Mouse (Mus musculus) neural tube, embryonic 14.5 days (tissue): Measurements from ENCODE around the gene Nfib. TPM values are rescaled to one million over a fixed set of nuclear protein-coding genes. Genes with fewer than 3 reads are reported as not detected.
A peak's percentile ranks its signal among the peaks of the same experiment; 100 is the strongest.

Experiments used
- ATAC-seq: fragments of 200-750 bp; cut with Nextera tagmentation; 2 replicates; pipeline ENCODE4 v1.8.0; 2017; ENCODE audit warnings: low read depth, mild to moderate bottlenecking, moderate TSS enrichment, moderate library complexity
- H3K27ac ChIP-seq: fragments of 300-500 bp; sonication (generic); 2 replicates; pipeline ENCODE4 v1.5.1; 2014; ENCODE audit warnings: low read depth, mild to moderate bottlenecking, control low read depth, low read length, moderate library complexity, mixed read lengths
- H3K27me3 ChIP-seq: fragments of 300-500 bp; sonication (generic); 2 replicates; pipeline ENCODE4 v1.6.1; 2014; ENCODE audit warnings: low read length; ENCODE audit not compliant: control insufficient read depth, insufficient read depth
- H3K36me3 ChIP-seq: fragments of 300-500 bp; sonication (generic); 2 replicates; pipeline ENCODE4 v1.6.1; 2014; ENCODE audit warnings: low read length, mixed read lengths; ENCODE audit not compliant: control insufficient read depth, insufficient read depth
- H3K4me1 ChIP-seq: fragments of 300-500 bp; sonication (generic); 2 replicates; pipeline ENCODE4 v1.6.1; 2014; ENCODE audit warnings: low read length; ENCODE audit not compliant: control insufficient read depth, insufficient read depth
- H3K4me2 ChIP-seq: fragments of 300-500 bp; sonication (generic); 2 replicates; pipeline ENCODE4 v1.6.1; 2014; ENCODE audit warnings: mild to moderate bottlenecking, low read depth, low read length, control low read depth
- H3K4me3 ChIP-seq: fragments of 300-500 bp; sonication (generic); 2 replicates; pipeline ENCODE4 v1.5.1; 2014; ENCODE audit warnings: low read depth, low read length, control low read depth, mixed read lengths
- H3K9ac ChIP-seq: fragments of 300-500 bp; sonication (generic); replicated peaks from 2 replicates; pipeline ENCODE4 v1.6.1; 2014; ENCODE audit warnings: low read depth, mild to moderate bottlenecking, control low read depth, low read length, mixed read lengths
- H3K9me3 ChIP-seq: fragments of 300-500 bp; sonication (generic); 2 replicates; pipeline ENCODE4 v1.6.1; 2016; ENCODE audit warnings: low read length; ENCODE audit not compliant: control insufficient read depth
- WGBS: fragments of 180-500 bp; shearing (Covaris S2); extraction: QIAGEN DNeasy Blood & Tissue Kit; methylation state at CpG from one replicate; pipeline ENCODE4 v1.1.7; 2014; 5-methylcytosine and 5-hydroxymethylcytosine counted together
- polyA plus RNA-seq: library from polyadenylated mRNA; unstranded; fragments of >200 nt; fragmentation: Nextera tagmentation; extraction: Ambion mirVana; gene quantifications from 2 replicates; pipeline ENCODE4 v1.2.1, GENCODE M21; 2014

Gene Nfib
- polyA plus RNA-seq, 1 experiment from 2014 or later = 111 TPM

GRCm38 (mm10) chr4:82399406-82400380 is 305.9 kb downstream of the Nfib start:
- no peak overlapping the region for H3K4me2 ChIP-seq
- ATAC-seq = no peak
- WGBS = 56% methylated on average over 11 of the region's 11 CpGs
- H3K9me3 ChIP-seq = no peaks in the 10 kb centered on the region
- no peaks in the 10 kb centered on the region for H3K36me3 ChIP-seq
- peaks cover 17% of the 10 kb centered on the region for H3K4me1 ChIP-seq
- H3K4me3 ChIP-seq = no peak overlapping the region
- peak overlapping the region; percentile 44 for H3K27ac ChIP-seq
- no peaks in the 10 kb centered on the region for H3K27me3 ChIP-seq
- H3K9ac ChIP-seq = no peak overlapping the region

DNA sequence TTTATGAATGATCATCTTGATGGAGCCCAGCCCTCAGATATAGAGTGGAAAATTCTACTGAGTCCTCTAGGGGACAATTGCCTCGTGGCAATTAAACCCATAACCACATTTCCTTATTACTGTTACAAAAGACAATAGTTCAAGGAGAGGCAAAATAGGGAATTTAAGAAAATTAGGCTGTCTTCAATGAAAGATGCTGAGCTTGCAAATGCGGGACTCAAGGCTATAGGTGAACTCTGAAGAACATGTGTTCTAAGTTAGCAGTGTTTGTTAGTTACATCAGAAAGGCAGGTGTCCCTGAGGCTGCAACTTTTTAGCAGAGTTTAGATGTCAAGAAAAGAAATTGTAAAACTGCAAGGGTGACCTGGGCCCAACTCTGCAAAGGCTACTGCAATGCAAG is 307.3 kb downstream of the Nfib start:
- Histone ChIP-seq H3K4me1 (peaks cover 12% of the 10 kb centered on the region), H3K27ac (no peak overlapping the region), H3K4me3 (no peak overlapping the region), H3K27me3 (no peaks in the 10 kb centered on the region), H3K9ac (no peak overlapping the region), H3K36me3 (no peaks in the 10 kb centered on the region), H3K9me3 (no peaks in the 10 kb centered on the region), H3K4me2 (no peak overlapping the region)
- 75% methylated on average over 2 of the region's 2 CpGs for WGBS
- no peak for ATAC-seq

DNA sequence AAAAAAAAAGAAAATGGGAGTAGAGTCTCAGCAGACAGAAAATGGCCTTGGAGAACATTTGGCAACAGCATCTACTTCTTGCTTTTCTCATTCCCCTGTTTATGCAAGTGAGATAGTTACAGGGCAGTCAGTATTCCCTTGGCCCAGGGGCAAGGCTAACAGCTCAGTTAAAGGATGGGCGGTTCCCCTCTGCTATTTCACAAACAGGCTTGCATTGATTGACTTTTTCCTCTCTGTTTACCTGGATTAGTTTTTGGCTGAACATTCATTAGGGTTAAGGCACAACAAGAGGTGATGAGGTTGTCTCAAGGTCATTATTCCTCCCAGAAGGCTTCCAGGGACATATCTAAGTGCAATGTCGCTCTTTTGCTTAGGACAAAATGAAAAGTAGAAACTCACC is 308.7 kb downstream of the Nfib start:
- Histone ChIP-seq H3K27me3 (no peaks in the 10 kb centered on the region), H3K4me3 (no peak overlapping the region), H3K9me3 (no peaks in the 10 kb centered on the region), H3K27ac (no peak overlapping the region), H3K36me3 (no peaks in the 10 kb centered on the region), H3K4me1 (peaks cover 12% of the 10 kb centered on the region), H3K9ac (no peak overlapping the region), H3K4me2 (no peak overlapping the region)
- no peak for ATAC-seq
- WGBS = 94% methylated on average over 2 of the region's 2 CpGs

DNA sequence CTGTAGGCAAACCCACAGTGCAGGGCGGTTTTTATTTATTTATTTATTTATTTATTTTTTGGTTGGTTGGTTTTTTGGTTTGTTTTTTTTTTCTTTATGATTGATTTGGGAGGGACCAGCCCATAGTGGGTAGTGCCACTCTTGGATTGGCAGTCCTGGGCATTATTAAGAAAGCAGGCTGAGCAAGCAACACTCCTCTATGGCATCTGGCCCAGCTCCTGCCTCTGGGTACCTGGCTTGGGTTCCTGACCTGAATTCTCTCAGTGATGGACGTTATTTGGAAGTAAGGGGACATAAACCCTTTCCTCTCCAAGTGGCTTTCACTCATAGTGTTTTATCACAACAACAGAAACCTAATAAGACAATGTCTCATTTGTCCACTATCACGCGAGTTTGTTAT is 309.5 kb downstream of the Nfib start:
- Histone ChIP-seq H3K27me3 (no peaks in the 10 kb centered on the region), H3K4me1 (peaks cover 7% of the 10 kb centered on the region), H3K4me3 (no peak overlapping the region), H3K36me3 (no peaks in the 10 kb centered on the region), H3K4me2 (no peak overlapping the region), H3K27ac (no peak overlapping the region), H3K9ac (no peak overlapping the region), H3K9me3 (no peaks in the 10 kb centered on the region)
- ATAC-seq = no peak
- 87% methylated on average over 4 of the region's 4 CpGs for WGBS

DNA sequence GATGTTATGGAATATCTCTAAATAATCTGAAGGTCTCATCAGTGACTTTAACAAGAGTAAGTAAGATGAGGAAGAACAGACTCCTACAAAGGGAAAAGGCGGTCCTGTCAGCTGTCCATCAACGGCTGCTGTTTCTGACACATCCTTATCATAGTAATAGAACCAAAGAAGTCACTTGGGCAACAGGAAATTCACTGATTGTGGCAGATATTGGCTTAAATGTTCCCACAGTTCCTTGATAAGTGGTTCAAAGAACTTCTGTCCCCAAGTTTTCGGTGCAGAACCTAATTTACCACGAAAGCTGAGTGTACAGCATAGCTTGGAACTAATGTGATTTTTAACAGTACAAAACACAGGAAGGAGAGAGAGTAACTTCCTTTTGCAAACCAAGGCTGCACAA is 311.2 kb downstream of the Nfib start:
- Histone ChIP-seq H3K27me3 (no peaks in the 10 kb centered on the region), H3K9ac (no peak overlapping the region), H3K4me2 (no peak overlapping the region), H3K4me3 (no peak overlapping the region), H3K9me3 (no peaks in the 10 kb centered on the region), H3K36me3 (no peaks in the 10 kb centered on the region), H3K4me1 (no peaks in the 10 kb centered on the region; the same call in 1 of the 2 replicates), H3K27ac (no peak overlapping the region)
- 83% methylated on average over 4 of the region's 4 CpGs for WGBS
- no peak for ATAC-seq

DNA sequence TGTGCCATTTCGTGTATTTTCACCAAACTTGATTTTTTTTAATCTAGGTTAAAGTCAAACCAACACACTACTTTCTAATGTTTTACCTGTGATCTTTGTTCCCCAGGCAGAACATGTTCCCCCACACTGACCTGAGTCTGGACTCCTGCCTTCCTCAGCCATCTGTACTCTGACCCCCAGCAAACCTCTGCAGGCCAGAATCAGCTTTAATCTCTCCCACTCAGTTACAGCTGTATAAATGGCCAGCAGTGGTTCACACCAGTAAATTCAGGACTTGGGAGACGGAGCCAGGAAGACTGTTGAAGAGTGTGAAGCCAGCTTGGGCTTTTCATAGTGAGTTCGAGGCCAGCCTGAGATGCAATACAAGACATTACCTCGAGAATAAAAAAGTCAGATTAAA is 312.5 kb downstream of the Nfib start:
- 80% methylated on average over 4 of the region's 4 CpGs for WGBS
- Histone ChIP-seq H3K9ac (no peak overlapping the region), H3K27me3 (no peaks in the 10 kb centered on the region), H3K36me3 (no peaks in the 10 kb centered on the region), H3K9me3 (no peaks in the 10 kb centered on the region), H3K27ac (no peak overlapping the region), H3K4me1 (no peaks in the 10 kb centered on the region; the same call in 1 of the 2 replicates), H3K4me2 (no peak overlapping the region), H3K4me3 (no peak overlapping the region)
- no peak for ATAC-seq

DNA sequence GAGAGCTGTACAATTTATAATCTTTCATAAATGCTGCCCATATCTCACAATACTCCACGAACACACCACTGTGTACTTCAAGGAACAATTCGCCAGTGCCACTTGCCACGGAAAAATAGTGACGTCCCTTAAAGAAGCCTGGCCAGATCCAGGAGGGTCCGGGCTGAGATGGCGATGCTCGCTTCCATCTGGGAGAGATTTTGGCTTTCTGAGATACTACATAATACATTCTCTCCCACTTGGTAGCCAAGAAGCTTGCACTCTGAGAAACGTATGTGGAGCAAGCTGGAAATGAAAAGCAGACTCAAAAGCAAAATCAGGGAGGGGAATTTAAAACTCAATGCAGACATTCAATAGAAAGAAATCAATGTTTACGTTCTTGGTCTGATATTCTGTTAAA is 313.1 kb downstream of the Nfib start:
- Histone ChIP-seq H3K27me3 (no peaks in the 10 kb centered on the region), H3K4me3 (no peak overlapping the region), H3K9ac (no peak overlapping the region), H3K36me3 (no peaks in the 10 kb centered on the region), H3K4me2 (no peak overlapping the region), H3K9me3 (no peaks in the 10 kb centered on the region), H3K4me1 (no peaks in the 10 kb centered on the region; the same call in 1 of the 2 replicates), H3K27ac (no peak overlapping the region)
- WGBS = 86% methylated on average over 9 of the region's 9 CpGs
- ATAC-seq = no peak

- H3K9me3 ChIP-seq = no peaks in the 10 kb centered on the region
- H3K4me2 ChIP-seq = no peak overlapping the region
- H3K4me1 ChIP-seq = no peaks in the 10 kb centered on the region; the same call in 1 of the 2 replicates
- H3K36me3 ChIP-seq = no peaks in the 10 kb centered on the region
- H3K4me3 ChIP-seq = no peak overlapping the region
- H3K27me3 ChIP-seq = no peaks in the 10 kb centered on the region
- H3K27ac ChIP-seq = no peak overlapping the region
- ATAC-seq = no peak
- no peak overlapping the region for H3K9ac ChIP-seq
- WGBS = 83% methylated on average over 6 of the region's 6 CpGs
Observed at GRCm38 (mm10) chr4:82391726-82392472, 313.7 kb downstream of the Nfib start.

DNA sequence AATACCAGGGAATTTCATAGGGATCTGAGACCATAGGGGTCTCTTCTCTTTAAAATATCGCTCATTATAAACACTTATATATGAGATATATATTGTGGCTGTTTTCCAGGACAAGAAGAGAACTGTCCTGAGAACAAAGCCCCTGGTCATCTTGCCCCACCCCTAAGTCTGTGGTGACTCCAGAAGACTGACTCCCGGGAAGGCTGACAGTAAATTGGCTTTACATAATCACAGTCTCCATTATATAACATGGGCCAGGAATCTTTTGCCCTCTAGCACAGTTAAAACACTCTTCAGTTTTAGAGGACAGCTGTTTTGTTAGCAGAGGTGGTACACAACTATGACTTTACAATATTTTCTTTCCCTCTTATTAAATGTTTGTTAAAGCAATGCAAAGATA is 315.0 kb downstream of the Nfib start:
- H3K4me3 ChIP-seq = no peak overlapping the region
- H3K27ac ChIP-seq = no peak overlapping the region
- no peak overlapping the region for H3K9ac ChIP-seq
- no peaks in the 10 kb centered on the region for H3K36me3 ChIP-seq
- WGBS = 52% methylated on average over 2 of the region's 2 CpGs
- H3K27me3 ChIP-seq = no peaks in the 10 kb centered on the region
- H3K4me1 ChIP-seq = no peaks in the 10 kb centered on the region
- H3K9me3 ChIP-seq = no peaks in the 10 kb centered on the region
- ATAC-seq = no peak
- no peak overlapping the region for H3K4me2 ChIP-seq
